Comparison of ENCODE assay signal across 11 mouse cellular contexts in the genomic region with DNA sequence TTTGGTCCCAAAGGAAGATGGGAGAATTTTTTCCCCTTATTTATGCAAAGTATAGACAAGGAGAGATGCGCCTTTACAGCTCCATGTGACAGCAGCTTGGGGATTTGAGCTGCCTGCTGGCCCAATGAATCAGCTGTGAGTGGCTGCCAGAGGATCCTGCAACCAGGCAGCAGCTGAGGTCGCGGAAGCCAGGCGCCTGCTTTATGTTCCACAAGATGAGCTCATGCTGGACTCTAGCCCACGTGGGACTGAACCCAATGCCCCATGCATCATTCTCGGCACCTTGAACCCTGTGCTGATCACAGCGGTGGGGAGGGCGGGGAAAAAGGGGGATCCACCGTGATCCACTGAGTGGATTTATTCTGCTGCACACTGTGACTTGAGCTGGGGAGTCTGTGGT. TPM values are rescaled to one million over a fixed set of nuclear protein-coding genes. Genes with fewer than 3 reads are reported as not detected.
DNase-seq lines count a peak whose midpoint lies in the region; ATAC-seq and TF ChIP-seq lines count a peak whose summit lies in the region.
"Had no signal": no experiment of that assay in that cellular context is flagged by ENCODE, and none has a peak within 500 bp of the region (broad histone marks: within the 10 kb centered on the region; RNA-seq: fewer than 3 reads in every experiment).

No protein-coding gene starts in this region.

- H3K27me3 ChIP-seq in hindbrain, postnatal 0 days (ENCODE audit: insufficient read depth, low read length), result no peaks in the 10 kb centered on the region
- H3K27me3 ChIP-seq in stomach, embryonic 16.5 days (ENCODE audit: control insufficient read depth, insufficient read depth, low read length), result no peaks in the 10 kb centered on the region

- H3K9me3 ChIP-seq in hindbrain, postnatal 0 days (ENCODE audit: low read length), result no peaks in the 10 kb centered on the region
- H3K9me3 ChIP-seq in stomach, embryonic 16.5 days (replicated peaks; ENCODE audit: control insufficient read depth, low read length), result no peaks in the 10 kb centered on the region

- H3K9ac ChIP-seq in hindbrain, postnatal 0 days (replicated peaks; ENCODE audit: low read length), result no peak overlapping the region
- no peak overlapping the region for H3K9ac ChIP-seq in stomach, embryonic 16.5 days (ENCODE audit: low read length)

- no peaks in the 10 kb centered on the region for H3K36me3 ChIP-seq in hindbrain, postnatal 0 days (ENCODE audit: insufficient read depth, low read length)
- no peaks in the 10 kb centered on the region for H3K36me3 ChIP-seq in stomach, embryonic 16.5 days (ENCODE audit: control insufficient read depth, insufficient read depth, low read length)

- H3K4me2 ChIP-seq in hindbrain, postnatal 0 days (ENCODE audit: low read depth, low read length), result no peak overlapping the region
- H3K4me2 ChIP-seq in stomach, embryonic 16.5 days (ENCODE audit: low read depth, low read length), result no peak overlapping the region

- no peaks in the 10 kb centered on the region; the same call in 1 of the 2 replicates for H3K4me1 ChIP-seq in hindbrain, postnatal 0 days (ENCODE audit: insufficient read depth, low read length)
- no peaks in the 10 kb centered on the region for H3K4me1 ChIP-seq in stomach, embryonic 16.5 days (ENCODE audit: control insufficient read depth, insufficient read depth, low read length)

- 23% methylated on average over 9 of the region's 9 CpGs for WGBS in hindbrain, postnatal 0 days
- WGBS in stomach, embryonic 16.5 days, result 48% methylated on average over 9 of the region's 9 CpGs

- peak; percentile 74 for ATAC-seq in hindbrain, postnatal 0 days
- ATAC-seq in stomach, embryonic 16.5 days (ENCODE audit: insufficient read depth, low FRiP score), result peak; percentile 53

- no peak overlapping the region for H3K27ac ChIP-seq in hindbrain, postnatal 0 days
- no peak overlapping the region for H3K27ac ChIP-seq in stomach, embryonic 16.5 days (ENCODE audit: low read length)

- H3K4me3 ChIP-seq in hindbrain, postnatal 0 days (ENCODE audit: low read length), result no peak overlapping the region
- H3K4me3 ChIP-seq in stomach, embryonic 16.5 days (replicated peaks; ENCODE audit: low read length), result no peak overlapping the region

- no peak for TF ChIP-seq CTCF in hindbrain, postnatal 0 days (IDR thresholded peaks at IDR 0.05; ENCODE audit: low read depth)

- DNase-seq in lung, postnatal 14 days, result peak; percentile 3
- DNase-seq in lung, adult 18-20 months, result no peak
- DNase-seq in adrenal gland, postnatal 25 days, result peak; percentile 79
- DNase-seq in hindbrain, postnatal 0 days (ENCODE audit: low spot score), result peak; percentile 69
- no peak for DNase-seq in urinary bladder, postnatal 36 days (ENCODE audit: low spot score in 2 of 2)
- no peak for DNase-seq in embryo, embryonic 9.5 days (ENCODE audit: extremely low spot score)
- DNase-seq: right cerebral cortex, postnatal 4 days had no signal

RNA-seq across cellular contexts. Expression of a gene that starts 13.9 kb away (rescaled TPM):
- 0.67 and 0.73 TPM in 2 replicates for total RNA-seq in adrenal gland, postnatal 25 days (2021)
- 45.6 and 50.0 TPM in 2 replicates for total RNA-seq in hindbrain, postnatal 0 days (2014; rRNA removed)
- 35.6 and 36.2 TPM in 2 replicates for polyA plus RNA-seq in hindbrain, postnatal 0 days (2015; fragmentation: Nextera tagmentation; extraction: Ambion mirVana)
- 3.0 and 5.7 TPM in 2 replicates for polyA plus RNA-seq in stomach, embryonic 16.5 days (2015; fragmentation: Nextera tagmentation; extraction: Ambion mirVana)
- total RNA-seq: common myeloid progenitor, adult 5-6 weeks had no signal

RNA-seq across cellular contexts. Expression of a gene that starts 17.7 kb away (rescaled TPM):
- total RNA-seq in adrenal gland, postnatal 25 days (2021), result not detected in 2 replicates
- not detected in 2 replicates for total RNA-seq in hindbrain, postnatal 0 days (2014; rRNA removed)
- not detected in 2 replicates for polyA plus RNA-seq in hindbrain, postnatal 0 days (2015; fragmentation: Nextera tagmentation; extraction: Ambion mirVana)
- polyA plus RNA-seq in stomach, embryonic 16.5 days (2015; fragmentation: Nextera tagmentation; extraction: Ambion mirVana), result 0.08 TPM in 1 of 2 replicates, not detected in the other
- total RNA-seq: common myeloid progenitor, adult 5-6 weeks; left cerebral cortex, adult 8-10 months had no signal
- polyA plus RNA-seq: heart, embryonic 16.5 days had no signal

RNA-seq across cellular contexts. Expression of a gene that starts 40.7 kb away (rescaled TPM):
- total RNA-seq in adrenal gland, postnatal 25 days (2021), result not detected in 2 replicates
- total RNA-seq in hindbrain, postnatal 0 days (2014; rRNA removed), result 0.29 and 0.31 TPM in 2 replicates
- polyA plus RNA-seq in hindbrain, postnatal 0 days (2015; fragmentation: Nextera tagmentation; extraction: Ambion mirVana), result 0.46 and 0.47 TPM in 2 replicates
- not detected in 2 replicates for polyA plus RNA-seq in stomach, embryonic 16.5 days (2015; fragmentation: Nextera tagmentation; extraction: Ambion mirVana)
- total RNA-seq: common myeloid progenitor, adult 5-6 weeks had no signal
- polyA plus RNA-seq: heart, embryonic 16.5 days had no signal

RNA-seq across cellular contexts. Expression of a gene that starts 41.0 kb away (rescaled TPM):
- total RNA-seq in adrenal gland, postnatal 25 days (2021), result not detected in 2 replicates
- total RNA-seq in hindbrain, postnatal 0 days (2014; rRNA removed), result not detected in 2 replicates
- not detected in 2 replicates for polyA plus RNA-seq in hindbrain, postnatal 0 days (2015; fragmentation: Nextera tagmentation; extraction: Ambion mirVana)
- 39.3 and 39.8 TPM in 2 replicates for polyA plus RNA-seq in stomach, embryonic 16.5 days (2015; fragmentation: Nextera tagmentation; extraction: Ambion mirVana)
- total RNA-seq: common myeloid progenitor, adult 5-6 weeks had no signal

RNA-seq across cellular contexts. Expression of a gene that starts 48.0 kb away (rescaled TPM):
- not detected in 2 replicates for total RNA-seq in adrenal gland, postnatal 25 days (2021)
- total RNA-seq in hindbrain, postnatal 0 days (2014; rRNA removed), result not detected in 2 replicates
- not detected in 2 replicates for polyA plus RNA-seq in hindbrain, postnatal 0 days (2015; fragmentation: Nextera tagmentation; extraction: Ambion mirVana)
- polyA plus RNA-seq in stomach, embryonic 16.5 days (2015; fragmentation: Nextera tagmentation; extraction: Ambion mirVana), result 0.10 and 2.0 TPM in 2 replicates
- total RNA-seq: common myeloid progenitor, adult 5-6 weeks; left cerebral cortex, adult 8-10 months had no signal

Comparison
In these comparisons a context has a peak if more than half of its experiments do, and no peak if none do; other contexts are left out.
1. DNase-seq: peak in lung, postnatal 14 days (single experiment), adrenal gland, postnatal 25 days (single experiment) and hindbrain, postnatal 0 days (single experiment); none in lung, adult 18-20 months (0 of 2), urinary bladder, postnatal 36 days (0 of 2) and embryo, embryonic 9.5 days (single experiment).
2. RNA of a gene that starts 13.9 kb away (total RNA-seq): 45.6 to 50.0 TPM in hindbrain, postnatal 0 days; 0.67 to 0.73 TPM in adrenal gland, postnatal 25 days; every median in the first group is over 10 times any median in the second.